Comparison of ENCODE assay signal across 13 mouse cellular contexts in the genomic region with DNA sequence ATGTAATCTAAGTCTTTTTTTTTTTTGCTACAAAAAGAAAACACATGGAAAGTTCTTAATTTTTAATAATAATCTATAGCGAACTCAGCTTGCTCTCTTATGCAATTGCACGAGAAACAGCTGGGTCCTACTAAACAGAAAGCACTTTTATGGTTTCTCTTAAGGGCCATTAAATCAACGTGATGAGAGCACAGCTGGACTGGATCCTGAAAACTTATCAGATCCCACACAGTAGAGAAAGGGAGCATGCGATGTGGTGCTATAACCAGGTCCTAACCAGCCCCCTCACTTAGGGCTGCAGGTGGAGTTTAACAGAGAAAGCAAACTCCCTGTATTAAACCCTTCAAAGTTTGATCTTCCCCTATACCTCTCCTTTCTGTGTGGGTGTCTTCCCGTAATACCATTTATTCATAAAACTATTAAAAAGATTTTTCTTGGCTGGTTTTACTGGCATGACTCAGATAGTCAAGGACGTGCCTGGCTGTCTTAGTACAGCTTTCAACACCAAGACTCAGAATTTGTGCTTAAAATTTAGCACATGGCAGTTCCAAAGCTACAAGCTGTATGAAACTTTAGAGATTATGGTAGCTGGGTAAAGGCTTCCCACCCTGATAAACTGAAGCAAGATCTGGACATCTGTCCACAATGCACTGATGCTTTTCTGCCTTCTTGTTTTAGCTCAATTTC.
A peak's percentile ranks its signal among the peaks of the same experiment; 100 is the strongest.
DNase-seq lines count a peak whose midpoint lies in the region; ATAC-seq and TF ChIP-seq lines count a peak whose summit lies in the region.
"Had no signal": no experiment of that assay in that cellular context is flagged by ENCODE, and none has a peak within 500 bp of the region (broad histone marks: within the 10 kb centered on the region; RNA-seq: fewer than 3 reads in every experiment).

No protein-coding gene starts in this region.

- H3K36me3 ChIP-seq in kidney, postnatal 0 days (ENCODE audit: insufficient read depth, low read length) = no peaks in the 10 kb centered on the region
- no peaks in the 10 kb centered on the region for H3K36me3 ChIP-seq in intestine, embryonic 16.5 days (ENCODE audit: control insufficient read depth, insufficient read depth, low read length)

- H3K9ac ChIP-seq in kidney, postnatal 0 days (ENCODE audit: low read depth, low read length) = no peak overlapping the region
- no peak overlapping the region for H3K9ac ChIP-seq in intestine, embryonic 16.5 days (ENCODE audit: low read depth, low read length)
- H3K9ac ChIP-seq: forebrain, postnatal 0 days had no signal

- no peaks in the 10 kb centered on the region for H3K27me3 ChIP-seq in kidney, postnatal 0 days (ENCODE audit: insufficient read depth, low read length)
- no peaks in the 10 kb centered on the region for H3K27me3 ChIP-seq in intestine, embryonic 16.5 days (replicated peaks; ENCODE audit: control insufficient read depth, insufficient read depth, low read length)

- 29% methylated on average over 6 of the region's 6 CpGs for WGBS in kidney, postnatal 0 days
- WGBS in intestine, embryonic 16.5 days = 48% methylated on average over 6 of the region's 6 CpGs

- no peak overlapping the region for H3K4me2 ChIP-seq in kidney, postnatal 0 days (ENCODE audit: low read length)
- no peak overlapping the region for H3K4me2 ChIP-seq in intestine, embryonic 16.5 days (ENCODE audit: low read depth, low read length)

- peak; percentile 6 for DNase-seq in gastrocnemius, postnatal 25 days
- DNase-seq in gastrocnemius, postnatal 36 days = no peak
- peak; percentile 78 for DNase-seq in kidney, postnatal 0 days (ENCODE audit: low spot score)
- DNase-seq in kidney, adult 11 months = no peak
- peak; percentile 29 for DNase-seq in adipocyte (ENCODE audit: low spot score)
- DNase-seq in liver = no peak
- DNase-seq: adrenal gland, postnatal 14 days; cerebellum, adult 11 months; forebrain, postnatal 0 days; thymus, postnatal 14 days had no signal

- no peak overlapping the region for H3K4me3 ChIP-seq in kidney, postnatal 0 days (replicated peaks; ENCODE audit: low read depth, low read length)
- no peak overlapping the region for H3K4me3 ChIP-seq in intestine, embryonic 16.5 days (ENCODE audit: low read length)
- H3K4me3 ChIP-seq: heart, adult 2 months had no signal

- ATAC-seq in kidney, postnatal 0 days (replicated peaks; ENCODE audit: low FRiP score, low read depth) = peak; percentile 52; the same call in 1 of the 2 replicates
- ATAC-seq in intestine, embryonic 16.5 days = peak; percentile 73
- ATAC-seq: forebrain, postnatal 0 days; hindbrain, embryonic 16.5 days had no signal

- intact Hi-C loops in gastrocnemius, postnatal 36 days (cut with DNase I) = no loop called here

- H3K9me3 ChIP-seq in kidney, postnatal 0 days (replicated peaks; ENCODE audit: low read length) = no peaks in the 10 kb centered on the region
- no peaks in the 10 kb centered on the region for H3K9me3 ChIP-seq in intestine, embryonic 16.5 days (ENCODE audit: control insufficient read depth, low read length)

- H3K4me1 ChIP-seq in kidney, postnatal 0 days (replicated peaks; ENCODE audit: insufficient read depth, low read length) = no peaks in the 10 kb centered on the region
- no peaks in the 10 kb centered on the region for H3K4me1 ChIP-seq in intestine, embryonic 16.5 days (ENCODE audit: control insufficient read depth, insufficient read depth, low read length)

- no peak for TF ChIP-seq CTCF in kidney, postnatal 0 days (IDR thresholded peaks at IDR 0.05; ENCODE audit: low read depth)

- no peak overlapping the region for H3K27ac ChIP-seq in kidney, postnatal 0 days
- no peak overlapping the region for H3K27ac ChIP-seq in intestine, embryonic 16.5 days (ENCODE audit: low read length)
- H3K27ac ChIP-seq: heart, adult 2 months had no signal

Comparison
In these comparisons a context has a peak if more than half of its experiments do, and no peak if none do; other contexts are left out.
1. DNase-seq: peak in gastrocnemius, postnatal 25 days (single experiment), kidney, postnatal 0 days (single experiment) and adipocyte (single experiment); none in gastrocnemius, postnatal 36 days (0 of 2), kidney, adult 11 months (single experiment) and liver (single experiment).